Mouse (Mus musculus) bone marrow macrophage, adult 2 months (primary cell): Measurements from ENCODE around the gene Spint1.

Experiments used
- CTCF ChIP-seq: IDR thresholded peaks from 2 replicates; pipeline ENCODE4 v1.5.1; 2012; ENCODE audit warnings: low read depth, mild to moderate bottlenecking, low read length, moderate library complexity
- POLR2A ChIP-seq: IDR thresholded peaks from 2 replicates; pipeline ENCODE4 v1.6.1; 2012; ENCODE audit warnings: mild to moderate bottlenecking, low read depth, low read length, borderline replicate concordance

GRCm38 (mm10) chr2:119189029-119189710 is 48.0 kb upstream of the Spint1 start:
- TF ChIP-seq CTCF (peak; percentile 74), POLR2A (no peak)
